Mouse (Mus musculus) heart, postnatal 0 days (tissue): ENCODE data around the gene Etv4.

Source experiments
- CTCF ChIP-seq: IDR thresholded peaks from 2 replicates; pipeline ENCODE4 v1.5.1; 2016; ENCODE audit warnings: antibody characterized with exemption, control low read depth, low read depth
- EP300 ChIP-seq: IDR thresholded peaks from 2 replicates; pipeline ENCODE4 v1.6.1; 2016; ENCODE audit warnings: antibody characterized with exemption, low read depth

DNA sequence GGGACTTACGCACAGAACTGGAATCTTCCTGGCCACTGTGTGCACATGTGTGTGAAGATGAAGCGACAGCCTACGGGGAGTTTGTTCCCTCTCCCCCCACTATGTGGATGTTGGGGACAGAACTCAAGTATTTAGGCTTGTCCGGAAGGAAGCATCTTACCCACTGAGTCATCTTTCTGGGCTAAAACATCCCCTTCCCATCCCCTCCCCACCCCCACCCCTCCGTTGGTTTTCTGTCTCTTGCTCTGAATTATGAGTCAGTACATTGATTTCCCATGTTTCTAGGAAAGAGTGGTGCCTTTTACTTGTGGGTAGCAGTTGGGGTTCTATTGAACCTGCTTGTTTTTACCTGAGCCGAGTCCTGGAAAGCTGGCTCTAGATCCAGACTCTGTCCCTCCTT lies 16.4 kb downstream of the Etv4 start:
- no peak for TF ChIP-seq EP300
- TF ChIP-seq CTCF, result no peak
